Mouse (Mus musculus) embryonic stem cell, embryonic (primary cell): ENCODE data around the gene Apbb1ip.

ENCODE experiments used
- CTCF ChIA-PET, 4 experiments: fragments of 300-600 bp in 2 of 4; fragments of 350-600 bp in 2 of 4; sonication (Branson Sonifier 250); formaldehyde crosslinking; loops; one replicate each; lab custom pipeline; 2022; ENCODE audit warnings: inconsistent platforms in 2 of 4; lab: Charles Lee
- POLR2A ChIA-PET, 4 experiments: fragments of 300-600 bp in 2 of 4; fragments of 350-600 bp in 2 of 4; sonication (Branson Sonifier 250); formaldehyde crosslinking; loops; one replicate each; lab custom pipeline; 2022; ENCODE audit warnings: antibody characterized with exemption in 4 of 4, inconsistent platforms in 1 of 4; lab: Charles Lee

Apbb1ip gene

DNA sequence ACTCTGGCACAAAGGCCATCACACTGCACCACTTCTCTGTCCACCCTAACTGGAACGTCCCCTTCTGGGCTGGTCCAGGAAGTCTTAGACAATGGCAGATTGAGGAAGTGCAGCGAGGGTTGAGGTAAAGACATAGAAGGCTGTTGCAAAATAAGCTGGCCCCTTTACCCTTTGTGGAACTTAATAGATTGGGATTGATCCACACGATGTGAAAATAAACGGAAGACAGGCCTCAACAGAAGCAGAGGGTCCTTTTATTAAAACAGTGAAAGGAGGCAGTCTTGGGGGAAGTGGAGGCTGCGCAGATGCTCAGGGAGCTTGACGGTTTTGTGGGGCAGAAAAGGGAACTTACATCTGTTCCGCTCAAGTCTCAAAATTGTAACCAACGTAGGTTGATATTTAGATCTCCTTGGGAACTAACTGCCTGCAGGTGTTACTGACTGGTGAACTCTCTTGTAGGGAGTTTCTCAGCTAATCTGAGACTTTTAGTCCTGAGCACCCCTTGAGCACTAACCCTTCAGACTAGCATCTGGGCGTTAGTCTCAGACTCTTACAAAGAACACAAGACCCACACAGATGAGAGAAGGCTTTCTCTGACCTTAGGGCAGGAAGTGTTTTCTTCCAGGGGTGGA, at the start of gene Apbb1ip:
Gene Apbb1ip (plus strand): TSS at position 546 of the 632 bp plus-strand sequence.
- CTCF ChIA-PET, result interaction anchor here in 1 of 4 experiments (1.2 kb wide), 1 partner anchor 10 kb away, joined by 4 read pairs; no protein-coding TSS in a partner anchor
- POLR2A ChIA-PET, result interaction anchor here in 1 of 4 experiments (0.6 to 1.2 kb wide), 3 partner anchors 23 to 856 kb away, joined by 3 to 6 read pairs (median 4); partner anchors contain the start of gene Pdss1

DNA sequence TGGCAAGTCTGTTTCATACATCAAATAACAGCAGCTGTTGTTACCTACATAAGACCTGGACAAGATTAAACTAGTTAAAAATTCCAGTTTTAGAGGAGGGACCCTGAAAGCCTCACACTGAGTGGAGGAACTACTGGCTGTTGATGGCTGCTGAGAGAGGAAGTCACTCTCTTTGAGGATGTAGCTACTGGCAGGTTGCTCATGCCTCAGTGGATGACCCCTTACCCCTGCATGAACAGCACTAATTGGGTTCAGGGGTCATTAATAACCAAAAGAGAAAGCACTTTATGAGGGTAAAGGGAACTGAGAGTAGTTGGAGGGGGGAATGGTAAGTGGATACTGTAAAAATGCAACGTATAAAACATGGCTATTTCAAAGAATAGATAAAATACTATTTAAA, 46.8 kb upstream of the Apbb1ip start:
- CTCF ChIA-PET, result no interaction called here
- POLR2A ChIA-PET, result interaction anchor here in 1 of 4 experiments (0.7 kb wide), 1 partner anchor 16 kb away, joined by 3 read pairs; no protein-coding TSS in a partner anchor

DNA sequence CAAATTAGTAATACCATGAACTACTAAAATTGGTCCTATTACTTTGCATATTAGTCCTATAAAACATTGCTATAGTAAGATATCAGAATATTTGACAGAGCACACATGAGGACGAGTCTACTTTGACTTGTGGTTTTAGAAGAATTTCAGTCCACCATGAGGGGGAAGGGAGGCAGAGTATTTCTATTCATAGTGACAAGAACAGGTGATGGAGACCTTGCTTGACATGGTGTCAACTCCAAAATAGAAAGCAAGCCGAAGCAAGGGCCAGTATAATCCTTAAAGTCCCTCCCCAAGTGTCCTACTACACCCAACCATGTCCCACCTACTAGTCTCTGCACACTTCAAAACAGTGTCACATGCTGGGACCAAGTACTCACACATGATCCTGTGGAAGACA, 37.8 kb upstream of the Apbb1ip start:
- POLR2A ChIA-PET, result no interaction called here
- CTCF ChIA-PET, result no interaction called here

- ChIA-PET CTCF (no interaction called here), POLR2A (interaction anchor here in 1 of 4 experiments (1.0 kb wide), 1 partner anchor 388 kb away, joined by 3 read pairs; no protein-coding TSS in a partner anchor)
Observed at GRCm38 (mm10) chr2:22739369-22739768, 34.5 kb upstream of the Apbb1ip start.

DNA sequence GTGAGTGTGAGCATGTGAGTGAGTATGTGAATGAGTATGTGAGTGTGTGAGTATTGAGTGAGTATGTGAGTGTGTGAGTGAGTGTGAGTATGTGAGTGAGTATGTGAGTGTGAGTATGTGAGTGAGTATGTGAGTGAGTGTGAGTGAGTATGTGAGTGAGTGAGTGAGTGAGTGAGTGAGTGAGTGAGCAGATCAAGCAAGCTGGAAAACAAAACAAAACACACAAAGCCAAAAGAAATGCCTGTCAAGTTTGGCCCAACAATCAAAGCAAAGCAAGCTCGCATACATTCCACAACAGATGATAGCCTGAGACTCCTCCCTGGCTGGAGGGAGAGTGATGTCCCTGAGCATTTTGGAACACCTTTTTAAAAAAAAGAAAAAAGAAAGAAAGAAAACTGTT, 33.5 kb upstream of the Apbb1ip start:
- CTCF ChIA-PET, result no interaction called here
- POLR2A ChIA-PET, result no interaction called here

- POLR2A ChIA-PET, result no interaction called here
Observed at GRCm38 (mm10) chr2:22741222-22741621, 32.7 kb upstream of the Apbb1ip start.

DNA sequence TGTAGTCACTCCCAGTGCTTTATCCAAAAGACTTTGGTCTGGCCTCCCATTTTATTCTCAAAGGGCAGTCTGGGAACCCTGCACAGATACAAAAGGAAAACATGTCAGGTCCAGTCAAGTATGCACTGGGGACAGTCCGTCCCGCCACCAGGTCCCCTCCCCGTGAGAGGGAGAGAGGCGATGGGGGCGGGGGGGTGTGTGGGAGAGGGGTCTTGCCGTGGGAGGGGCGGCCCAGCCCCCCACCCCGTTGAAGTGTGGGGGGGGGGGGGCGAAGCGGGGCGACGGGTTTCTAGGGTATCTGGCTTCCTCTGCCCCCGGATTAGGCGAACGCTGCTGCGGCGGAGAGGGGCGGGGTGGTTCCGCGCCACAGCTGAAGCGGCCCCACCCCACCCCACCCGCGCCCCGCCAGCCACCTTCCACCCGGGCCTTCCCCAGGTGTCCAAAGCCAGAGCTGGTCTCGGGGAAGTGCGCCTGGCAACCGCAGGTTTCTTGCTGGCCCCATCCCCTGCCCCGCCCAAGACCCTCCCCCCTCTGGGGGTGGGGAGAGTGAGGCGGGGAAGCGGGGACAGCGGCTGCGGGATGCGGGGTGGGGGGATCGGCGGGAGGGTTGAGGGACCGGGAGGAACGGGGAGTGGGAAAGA, 29.7 kb upstream of the Apbb1ip start:
- ChIA-PET CTCF (interaction anchor here in 2 of 4 experiments (0.6 to 0.7 kb wide), 2 partner anchors 15 to 119 kb away, joined by 3 to 6 read pairs; no protein-coding TSS in a partner anchor), POLR2A (interaction anchor here in 2 of 4 experiments (0.6 to 1.0 kb wide), 3 partner anchors 17 to 73 kb away, joined by 3 to 4 read pairs (median 3); no protein-coding TSS in a partner anchor)

More at GRCm38 (mm10) chr2:22741222-22741621, 32.7 kb upstream of the Apbb1ip start:
- CTCF ChIA-PET, result no interaction called here

GRCm38 (mm10) chr2:22744876-22745275, 29.0 kb upstream of the Apbb1ip start:
- POLR2A ChIA-PET, result interaction anchor here in 2 of 4 experiments (0.6 to 0.7 kb wide), 2 partner anchors 54 to 72 kb away, joined by 3 to 4 read pairs; no protein-coding TSS in a partner anchor
- CTCF ChIA-PET, result interaction anchor here in 1 of 4 experiments (0.7 kb wide), 1 partner anchor 14 kb away, joined by 6 read pairs; no protein-coding TSS in a partner anchor

DNA sequence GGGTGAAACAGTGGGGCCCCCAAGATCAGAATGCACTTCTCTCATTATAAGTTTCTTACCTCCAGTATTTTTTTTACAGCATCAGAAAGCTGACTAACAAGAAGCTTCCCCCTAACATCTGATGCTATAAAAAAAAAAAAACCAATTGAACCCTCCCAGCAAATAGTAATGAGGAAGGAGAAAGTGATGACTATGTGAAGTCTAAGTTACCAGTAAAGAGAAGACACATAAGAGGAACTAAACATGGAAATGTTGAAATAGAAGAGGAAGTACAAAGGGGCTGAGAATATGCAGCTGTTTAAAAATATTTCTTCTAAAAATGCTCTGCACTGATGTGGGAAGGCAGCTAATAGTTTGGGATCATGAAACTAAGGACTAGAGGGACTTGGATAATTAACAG, 27.1 kb upstream of the Apbb1ip start:
- POLR2A ChIA-PET, result interaction anchor here in 2 of 4 experiments (0.6 kb wide), 2 partner anchors 256 to 581 kb away, joined by 4 read pairs; no protein-coding TSS in a partner anchor
- CTCF ChIA-PET, result no interaction called here

- ChIA-PET CTCF (interaction anchor here in 1 of 4 experiments (0.6 kb wide), 1 partner anchor 124 kb away, joined by 3 read pairs; no protein-coding TSS in a partner anchor), POLR2A (no interaction called here)
Observed at GRCm38 (mm10) chr2:22747941-22748340, 26.0 kb upstream of the Apbb1ip start.

- CTCF ChIA-PET, result interaction anchor here in 1 of 4 experiments (0.5 to 0.6 kb wide), 2 partner anchors 38 to 57 kb away, joined by 3 read pairs; no protein-coding TSS in a partner anchor
- POLR2A ChIA-PET, result interaction anchor here in 1 of 4 experiments (1.2 kb wide), 1 partner anchor 24 kb away, joined by 3 read pairs; the partner anchor contains the start of gene Apbb1ip
Observed at GRCm38 (mm10) chr2:22749761-22750160, 24.1 kb upstream of the Apbb1ip start.

- CTCF ChIA-PET, result no interaction called here
Observed at GRCm38 (mm10) chr2:22752492-22752891, 21.4 kb upstream of the Apbb1ip start.

GRCm38 (mm10) chr2:22753461-22754075, 20.3 kb upstream of the Apbb1ip start:
- POLR2A ChIA-PET, result interaction anchor here in 1 of 4 experiments (0.6 kb wide), 1 partner anchor 133 kb away, joined by 3 read pairs; no protein-coding TSS in a partner anchor
- CTCF ChIA-PET, result no interaction called here

More at GRCm38 (mm10) chr2:22752492-22752891, 21.4 kb upstream of the Apbb1ip start:
- POLR2A ChIA-PET, result no interaction called here

DNA sequence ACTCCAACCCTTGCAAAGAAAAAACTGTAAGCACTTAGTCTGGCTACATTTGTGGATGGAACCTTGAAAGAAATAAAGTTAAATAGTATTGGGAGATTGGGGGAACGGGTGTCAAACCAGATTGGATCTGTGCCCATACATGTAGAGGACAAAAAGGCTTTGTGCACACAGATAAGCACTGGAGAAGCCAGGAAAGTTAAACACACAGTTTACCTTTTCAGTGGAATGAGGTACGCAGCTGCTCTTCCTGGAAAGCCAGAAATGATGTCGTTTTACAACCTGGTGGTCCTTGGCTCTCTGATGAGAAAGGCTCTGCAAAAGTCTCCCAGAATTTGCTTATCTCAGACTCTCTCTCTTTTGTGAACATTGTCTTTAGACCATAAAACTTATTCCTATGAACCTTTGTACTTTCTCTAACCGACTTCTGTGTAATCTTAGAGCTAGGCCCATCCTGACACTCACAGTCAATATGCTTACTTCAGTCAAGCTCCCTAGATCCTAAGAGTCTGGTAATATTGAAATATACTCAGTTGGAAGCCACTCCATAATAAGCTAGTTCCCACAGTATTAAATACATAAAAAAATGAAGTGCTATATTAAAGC, 19.6 kb upstream of the Apbb1ip start:
- POLR2A ChIA-PET, result no interaction called here

DNA sequence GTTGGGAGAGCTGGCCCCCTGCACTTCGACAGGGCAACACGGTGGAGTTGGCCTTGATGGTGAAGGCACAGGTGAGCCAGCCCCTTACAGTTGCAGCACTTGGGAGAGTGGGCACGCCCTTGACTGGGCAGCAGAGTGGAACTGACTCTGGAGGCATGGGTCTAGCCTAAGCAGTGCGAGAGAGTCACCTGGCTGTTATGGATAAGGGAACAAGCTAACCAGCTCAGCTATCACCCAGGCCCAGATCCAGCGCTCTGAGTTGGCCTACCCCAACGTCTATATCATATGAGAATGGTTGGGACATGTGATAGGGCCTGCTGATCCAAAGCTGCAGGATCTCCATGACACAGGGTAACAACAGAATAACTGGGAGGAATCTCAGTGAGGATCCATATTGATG, 18.3 kb upstream of the Apbb1ip start:
- ChIA-PET POLR2A (interaction anchor here in 1 of 4 experiments (0.6 to 0.9 kb wide), 2 partner anchors 10 to 852 kb away, joined by 3 to 4 read pairs; no protein-coding TSS in a partner anchor), CTCF (no interaction called here)

More for the DNA sequence above, 19.6 kb upstream of the Apbb1ip start:
- CTCF ChIA-PET, result no interaction called here

- ChIA-PET CTCF (interaction anchor here in 3 of 4 experiments (0.6 to 1.3 kb wide), 6 partner anchors 11 to 809 kb away, joined by 3 to 6 read pairs (median 4); no protein-coding TSS in a partner anchor), POLR2A (interaction anchor here in 1 of 4 experiments (1.1 kb wide), 1 partner anchor 134 kb away, joined by 3 read pairs; no protein-coding TSS in a partner anchor)
Observed at GRCm38 (mm10) chr2:22758310-22758972, 15.5 kb upstream of the Apbb1ip start.

GRCm38 (mm10) chr2:22760452-22760851, 13.4 kb upstream of the Apbb1ip start:
- ChIA-PET CTCF (no interaction called here), POLR2A (interaction anchor here in 1 of 4 experiments (0.6 to 1.1 kb wide), 2 partner anchors 135 to 332 kb away, joined by 3 read pairs; partner anchors contain the start of gene Pdss1)
